Mouse (Mus musculus) T-helper 1 cell (primary cell): ENCODE results near the gene Dip2a.

Source experiments
- in situ Hi-C: fragments of 300-600 bp; cut with MboI, MseI; formaldehyde crosslinking; loops from one replicate; pipeline ENCODE4 v1.15.1; 2025; ENCODE audit warnings: high pct_unique_total_duplicates

Dip2a gene

DNA sequence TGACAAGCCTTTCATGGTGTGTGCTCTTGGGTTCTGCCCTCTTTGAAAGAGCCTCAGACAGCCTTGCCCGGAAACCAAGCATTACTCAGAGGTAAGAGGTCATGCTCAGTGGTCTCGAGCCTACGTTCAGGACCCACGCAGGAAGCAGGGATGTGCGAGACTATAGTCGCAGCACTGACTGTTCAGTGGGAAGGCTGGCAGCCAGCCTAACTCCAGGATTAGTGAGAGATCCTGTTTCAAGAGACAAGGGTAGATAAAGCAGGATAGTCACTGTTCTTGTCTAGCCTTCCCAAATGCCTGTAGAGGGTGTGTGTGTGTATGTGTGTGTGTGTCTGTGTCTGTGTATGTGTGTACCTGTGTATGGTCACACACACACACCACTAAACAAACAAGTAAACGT, 28.9 kb downstream of the Dip2a start:
- in situ Hi-C loops, result no loop called here

DNA sequence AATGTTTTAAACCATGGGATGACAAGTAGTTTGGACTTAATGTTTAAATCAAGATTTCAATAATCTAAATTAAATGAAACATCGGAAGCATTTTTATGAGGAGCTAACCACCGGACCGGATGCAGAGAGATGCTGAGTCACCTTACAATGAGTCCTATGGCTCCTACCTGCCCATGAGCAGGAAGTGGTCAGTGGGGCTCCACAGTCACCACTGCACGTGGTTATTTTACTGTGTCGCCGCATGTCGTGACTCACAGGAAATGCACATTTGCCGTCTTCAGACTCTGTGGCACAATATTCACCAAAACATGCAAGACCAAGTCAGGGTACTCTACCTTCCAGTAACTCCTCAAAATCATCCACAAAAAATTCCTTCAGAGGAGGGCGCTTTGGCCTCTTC, 38.4 kb downstream of the Dip2a start:
- in situ Hi-C loops, result no loop called here

DNA sequence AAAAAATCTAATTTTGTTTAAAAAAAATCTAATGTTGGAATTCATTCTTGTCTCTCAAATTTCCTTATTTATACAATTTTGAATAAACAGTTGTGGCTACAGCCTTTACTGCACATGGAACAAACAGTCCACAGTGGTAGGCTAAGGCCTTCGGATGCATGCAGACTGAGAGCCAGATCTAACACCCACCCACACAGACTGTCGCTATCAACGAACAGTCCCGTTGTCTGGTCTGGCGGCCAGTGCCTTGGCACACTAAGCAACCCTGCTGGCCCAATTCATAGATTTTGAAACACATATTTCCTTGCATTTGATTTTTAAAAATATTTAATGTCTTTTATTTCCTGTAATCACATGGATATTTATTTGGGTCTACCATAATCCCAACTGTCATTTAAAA, 45.0 kb downstream of the Dip2a start:
- in situ Hi-C loops, result no loop called here

DNA sequence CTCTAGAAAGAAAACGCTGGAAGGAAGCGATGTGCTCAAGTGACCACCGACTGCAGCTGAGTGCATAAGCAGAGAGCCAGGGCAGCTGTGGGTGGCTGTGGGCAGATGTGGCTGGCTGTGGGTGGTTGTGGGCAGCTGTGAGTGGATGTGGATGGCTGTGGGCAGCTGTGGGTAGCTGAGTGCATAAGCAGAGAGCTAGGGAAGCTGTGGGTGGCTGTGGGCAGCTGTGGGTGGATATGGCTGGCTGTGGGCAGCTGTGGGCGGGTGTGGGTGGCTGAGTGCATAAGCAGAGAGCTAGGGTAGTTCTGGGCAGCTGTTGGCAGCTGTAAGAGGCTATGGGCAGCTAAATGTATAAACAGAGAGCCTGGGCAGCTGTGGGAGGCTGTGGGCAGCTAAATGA, 51.9 kb downstream of the Dip2a start:
- in situ Hi-C loops, result no loop called here

DNA sequence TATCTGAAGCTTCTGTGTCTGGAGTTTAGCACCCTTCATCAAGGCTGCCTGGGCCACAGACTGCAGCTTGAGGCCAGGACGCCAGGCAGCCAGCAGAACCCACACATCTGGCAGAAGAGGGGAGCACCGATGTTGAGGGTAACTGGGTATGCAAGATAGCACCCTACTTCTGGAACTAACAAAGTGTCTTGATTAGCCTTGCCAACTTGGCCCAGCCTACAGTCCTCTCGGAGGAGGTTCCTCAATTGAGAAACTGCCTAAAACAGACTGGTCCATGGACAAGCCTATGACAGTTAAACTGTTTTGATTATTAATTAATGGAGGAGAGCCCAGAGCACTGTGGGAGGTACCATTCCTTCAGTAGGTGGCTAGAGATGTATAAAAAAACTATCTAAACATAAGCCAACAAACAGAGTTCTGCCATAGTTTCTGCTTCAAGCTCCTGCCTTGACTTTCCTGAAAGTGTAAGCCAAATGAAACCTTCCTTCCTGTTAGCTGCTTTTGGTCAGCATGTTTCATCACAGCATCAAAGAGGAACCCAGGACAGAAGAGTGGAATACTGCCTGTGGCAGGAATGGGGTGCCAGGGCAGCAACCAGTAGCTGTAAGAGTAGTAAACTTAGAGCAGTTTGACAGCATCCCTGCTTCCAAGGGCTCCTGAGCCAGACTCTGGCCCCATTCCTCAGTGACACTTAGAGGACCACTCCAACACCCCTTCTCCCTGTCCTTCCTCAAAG, 55.0 kb downstream of the Dip2a start:
- in situ Hi-C loops, result no loop called here

DNA sequence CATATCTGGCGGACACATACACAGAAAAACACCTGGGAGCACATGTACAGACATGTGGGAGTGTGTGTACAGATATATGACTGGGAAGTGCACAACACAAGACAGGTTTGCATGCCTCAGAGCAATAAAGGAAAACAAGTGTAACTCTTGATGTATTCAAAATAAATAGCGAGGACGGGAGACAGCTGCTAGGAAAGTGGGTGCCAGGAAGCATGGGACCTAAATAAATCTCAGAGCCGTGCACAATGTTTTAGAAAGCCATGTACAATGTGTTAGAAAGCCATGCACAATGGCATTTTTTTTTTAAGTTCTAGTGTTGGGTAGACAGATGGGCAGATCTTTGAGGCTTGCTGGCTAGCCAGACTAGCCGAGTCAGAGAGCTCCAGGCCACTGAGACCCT, 56.0 kb downstream of the Dip2a start:
- in situ Hi-C loops, result no loop called here

DNA sequence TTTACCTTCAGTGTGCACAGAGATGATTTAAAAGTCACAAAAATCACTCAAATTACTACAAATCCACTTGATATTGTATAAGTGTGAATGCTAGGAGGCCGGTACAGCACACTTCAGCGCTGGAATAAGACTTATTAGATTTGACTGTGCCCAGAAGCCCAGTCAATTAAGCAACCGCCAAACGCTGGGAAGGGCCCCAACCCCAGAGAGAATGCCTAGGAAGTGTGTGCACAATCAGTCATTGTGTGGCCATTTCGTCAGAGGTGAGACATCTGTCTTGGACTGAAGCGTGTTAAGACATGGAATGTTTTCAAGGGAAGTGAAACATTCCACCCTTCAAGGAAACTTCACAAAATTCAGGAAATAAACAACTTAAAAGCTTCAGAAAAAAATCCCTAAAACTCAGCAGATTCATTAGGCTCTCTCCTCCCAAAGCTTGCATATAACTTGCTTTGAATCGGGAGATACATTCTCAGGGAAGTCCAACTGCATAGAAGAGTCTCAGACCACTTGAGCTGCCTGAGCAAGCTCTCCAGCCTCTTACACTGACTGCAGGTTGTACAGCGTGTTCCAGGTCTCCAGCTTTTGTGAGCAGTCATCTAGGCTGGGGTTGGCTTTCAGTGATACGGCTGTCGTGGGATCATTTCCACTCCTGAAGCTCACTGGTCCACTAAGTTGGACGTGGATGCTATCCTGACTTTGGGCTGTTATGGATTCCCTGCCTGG, 56.7 kb downstream of the Dip2a start:
- in situ Hi-C loops, result no loop called here

DNA sequence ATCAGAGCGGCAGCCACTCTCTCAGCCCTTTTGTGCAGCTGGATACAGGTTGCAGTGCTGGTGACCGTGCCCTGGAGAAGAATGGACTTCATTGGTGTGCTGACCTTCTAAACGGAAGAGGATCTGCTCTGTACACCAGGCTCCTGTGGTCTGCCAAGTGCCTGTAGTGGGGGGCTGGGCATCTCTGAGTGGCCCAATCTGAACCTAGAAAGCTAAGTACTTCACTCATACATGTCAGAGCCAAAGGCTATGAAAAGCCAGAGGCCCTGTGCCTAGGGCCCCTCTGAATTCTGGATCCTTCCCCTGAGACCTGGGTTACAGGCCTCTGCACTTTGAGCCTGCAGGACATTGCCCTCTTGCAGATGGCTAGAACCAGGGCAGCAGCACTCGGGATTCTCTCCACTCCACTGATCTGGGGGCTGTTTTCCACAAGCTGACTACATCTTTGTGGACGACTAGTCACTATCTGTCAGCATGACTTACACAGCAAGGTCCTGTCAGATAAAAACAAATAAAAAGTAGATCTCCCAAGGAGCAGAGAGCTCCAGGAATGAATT, 66.5 kb downstream of the Dip2a start:
- in situ Hi-C loops, result no loop called here

DNA sequence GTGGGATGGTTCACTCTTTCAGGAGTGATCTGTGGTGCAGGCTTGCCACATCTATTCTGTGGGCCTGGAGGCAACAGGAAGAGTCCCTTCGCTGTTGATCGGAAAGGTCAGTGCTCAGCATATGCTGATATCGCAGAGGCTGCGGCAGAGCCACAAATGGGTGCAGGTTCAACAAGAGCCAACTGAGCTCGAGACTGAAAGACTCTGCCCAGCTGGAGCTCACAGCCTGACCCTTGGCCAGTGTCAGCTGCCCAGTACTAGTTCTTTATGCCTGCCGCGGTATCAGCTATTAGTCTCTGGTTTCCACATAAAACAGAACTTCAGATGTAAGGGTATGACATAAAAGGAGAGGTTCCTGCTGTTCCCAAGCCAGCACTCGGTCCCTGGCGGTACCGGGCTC, 69.8 kb downstream of the Dip2a start:
- in situ Hi-C loops, result no loop called here

DNA sequence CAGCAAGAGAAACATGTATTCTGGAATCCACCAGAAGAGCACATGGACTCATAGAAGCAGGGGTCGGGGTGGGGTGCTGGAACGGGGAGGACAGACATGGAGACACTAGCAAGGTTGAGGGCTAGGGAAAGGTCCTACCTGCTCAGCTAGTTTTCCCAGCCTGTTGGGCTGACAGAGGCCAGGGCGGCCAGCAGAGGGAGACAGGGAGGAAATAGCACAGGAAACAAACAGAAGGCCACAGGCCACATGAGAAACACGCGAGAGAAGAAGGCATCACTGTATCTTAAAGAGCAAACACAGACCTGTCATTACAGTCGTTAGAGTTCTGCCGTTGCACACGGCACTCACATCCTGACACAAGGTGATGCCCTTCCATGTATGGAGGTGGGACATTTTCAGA, 73.9 kb downstream of the Dip2a start:
- in situ Hi-C loops, result no loop called here

DNA sequence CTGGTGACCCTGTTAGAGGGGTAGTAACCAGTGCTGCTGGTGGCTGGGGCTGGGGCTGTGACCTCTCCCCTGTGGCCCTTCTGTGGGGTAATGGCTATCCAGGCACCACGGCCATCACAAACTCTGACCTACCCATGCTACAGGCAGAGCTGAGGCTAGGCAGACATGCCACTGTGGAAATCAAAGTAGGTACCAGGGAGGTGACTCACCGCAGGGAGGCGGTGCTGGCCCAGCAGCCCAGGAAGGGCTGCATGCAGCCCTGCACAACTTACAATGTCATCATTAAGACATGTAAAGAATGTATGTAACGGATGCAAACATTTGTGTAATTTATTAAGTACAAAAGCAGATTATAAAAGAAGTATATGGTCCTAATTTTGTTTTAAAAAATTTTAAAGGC, 82.7 kb downstream of the Dip2a start:
- in situ Hi-C loops, result no loop called here

DNA sequence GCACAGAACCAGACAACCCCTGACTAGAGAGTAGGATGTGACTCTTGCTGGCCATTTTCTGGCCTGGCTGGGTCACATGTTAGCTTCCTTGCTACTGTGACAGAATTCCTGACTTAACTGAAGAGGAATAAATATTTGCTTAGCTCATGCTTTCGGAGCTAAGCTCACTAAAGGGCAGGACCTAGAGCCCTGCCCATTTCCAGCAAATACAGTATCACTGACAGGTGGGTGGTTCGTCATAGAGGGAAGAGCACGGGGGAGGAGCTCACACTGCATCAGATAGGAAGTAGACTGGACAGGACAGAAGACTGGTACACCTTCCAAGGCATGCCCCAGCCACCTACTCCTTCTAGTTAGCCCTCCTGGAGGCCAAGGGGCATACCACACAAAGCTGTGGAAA, 83.6 kb downstream of the Dip2a start:
- in situ Hi-C loops, result no loop called here

DNA sequence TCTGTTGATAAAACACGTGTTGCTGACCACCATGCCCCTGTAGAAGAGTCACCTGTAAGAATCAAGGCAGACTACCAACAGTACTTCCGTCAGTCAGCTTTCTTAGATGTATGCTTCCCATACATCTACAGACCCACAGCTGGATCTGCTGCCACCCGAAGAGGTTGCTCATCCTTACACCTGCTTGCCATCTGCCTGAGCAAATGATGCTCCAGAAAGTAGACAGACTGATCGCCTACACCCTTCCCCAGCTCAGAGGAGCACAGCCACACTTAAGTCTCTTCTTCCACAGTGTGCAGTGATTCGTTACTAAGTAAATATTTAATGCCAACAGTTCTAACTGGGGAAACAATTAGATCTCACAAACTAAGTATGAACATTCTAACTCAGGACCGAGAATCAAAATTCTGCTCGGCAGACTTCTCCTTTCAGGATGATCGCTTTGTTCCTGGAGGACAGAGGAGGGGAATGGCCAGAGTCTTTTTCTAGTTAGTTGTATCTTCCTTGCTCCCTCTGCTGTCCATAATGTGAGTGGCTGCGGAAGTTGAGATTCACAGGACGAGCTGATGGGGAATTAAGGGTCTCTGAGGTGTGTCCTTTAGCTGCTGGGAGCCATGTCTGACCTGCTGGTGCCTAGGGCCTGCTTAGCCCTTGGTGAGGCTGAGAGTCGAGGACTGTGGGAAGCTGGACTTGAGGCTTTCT, 84.6 kb downstream of the Dip2a start:
- in situ Hi-C loops, result no loop called here

DNA sequence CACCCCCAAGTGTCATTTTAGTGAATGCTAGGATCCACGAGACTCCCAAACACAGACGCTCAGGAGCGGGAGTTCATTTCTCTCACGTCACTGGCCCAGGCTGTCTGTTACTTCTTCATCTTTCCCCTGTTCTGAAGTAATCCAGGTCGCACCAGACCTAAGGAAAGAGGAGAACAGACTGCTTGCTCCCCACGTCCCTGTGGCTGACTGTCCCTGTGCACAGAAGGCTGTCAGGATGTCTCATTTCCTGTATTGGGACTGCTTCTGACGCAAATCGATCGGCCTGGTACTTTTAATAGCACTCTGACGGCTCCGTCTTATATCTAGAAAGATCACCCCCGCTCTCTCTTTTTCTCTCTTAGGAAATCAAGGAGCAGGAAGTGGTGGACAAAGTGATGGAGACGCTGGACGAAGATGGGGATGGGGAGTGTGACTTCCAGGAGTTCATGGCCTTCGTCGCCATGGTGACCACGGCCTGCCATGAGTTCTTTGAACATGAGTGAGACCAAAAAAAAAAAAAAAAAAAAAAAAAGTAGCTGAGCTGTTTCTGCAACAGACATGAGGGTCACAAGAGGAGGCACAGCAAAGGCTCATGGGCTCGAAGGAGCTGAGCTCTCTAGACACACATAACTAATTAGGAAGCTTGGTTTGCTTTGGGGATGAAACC, 85.4 kb downstream of the Dip2a start:
- in situ Hi-C loops, result no loop called here

DNA sequence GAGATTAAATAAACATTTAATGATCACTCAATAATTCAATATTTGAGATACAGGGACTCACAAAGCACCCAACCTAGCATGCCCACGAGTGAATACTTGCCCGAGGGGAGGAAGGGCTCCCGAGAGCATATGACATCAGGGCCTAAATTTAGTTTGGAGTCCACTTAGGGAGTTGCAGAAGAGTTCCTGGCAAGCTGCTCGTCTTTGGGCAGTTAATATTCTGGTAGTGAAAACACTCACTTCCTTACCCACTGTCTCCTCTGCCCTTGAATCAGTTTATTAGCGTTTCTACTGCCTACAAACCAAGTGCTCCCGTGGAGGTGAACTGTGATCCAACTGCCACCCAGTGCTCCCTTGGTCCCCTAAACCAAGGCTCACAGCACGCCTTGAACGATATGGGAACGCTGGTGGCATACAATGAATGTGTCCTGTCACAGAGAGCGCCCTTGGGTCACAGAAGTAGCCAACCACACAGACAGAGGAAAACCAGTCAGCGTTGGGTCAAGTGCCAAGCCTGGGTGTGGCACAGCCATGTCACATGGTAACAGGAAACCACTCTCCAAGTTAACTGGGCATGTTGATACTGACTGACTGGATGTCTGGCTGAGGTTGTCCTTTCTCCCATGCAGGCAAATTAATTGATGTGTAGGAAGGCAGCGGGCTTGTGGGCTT, 87.2 kb downstream of the Dip2a start:
- in situ Hi-C loops, result no loop called here

DNA sequence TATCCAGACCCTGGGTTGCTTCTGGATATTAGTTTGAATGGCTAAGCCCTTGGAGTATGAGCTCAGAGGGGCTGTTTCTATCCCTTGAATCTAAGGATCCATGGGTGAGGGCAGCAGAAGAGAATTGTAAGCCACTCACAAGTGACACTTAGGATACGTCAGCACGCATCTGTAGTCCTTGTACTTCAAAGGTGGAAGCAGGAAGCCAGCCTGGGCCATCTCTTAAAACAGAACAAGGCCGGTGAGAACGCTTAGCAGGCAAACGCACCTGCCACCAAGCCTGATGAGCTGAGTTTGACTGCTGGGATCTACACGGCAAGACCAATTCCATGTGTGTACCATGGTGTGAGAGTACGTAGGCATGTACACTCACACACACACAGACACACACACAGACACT, 87.9 kb downstream of the Dip2a start:
- in situ Hi-C loops, result no loop called here

DNA sequence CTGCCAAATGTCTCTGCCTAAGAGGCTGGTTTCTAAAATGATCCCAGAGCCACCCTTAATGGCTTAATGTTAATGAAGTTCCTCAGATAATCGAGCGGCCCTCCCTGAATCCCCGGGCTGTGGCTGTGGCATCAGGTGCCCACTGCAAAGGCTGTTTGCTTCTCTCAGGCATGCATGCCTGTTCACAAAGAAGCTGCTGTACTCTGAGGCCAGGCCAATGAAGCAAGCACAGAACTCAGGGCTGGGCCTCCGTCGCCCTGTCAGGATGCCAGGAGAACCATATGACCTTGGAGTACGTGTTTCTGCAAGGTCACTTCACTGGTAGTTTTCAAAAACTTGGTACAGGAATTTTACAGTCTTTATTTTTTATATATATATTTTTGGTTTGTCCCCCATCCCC, 89.5 kb downstream of the Dip2a start:
- in situ Hi-C loops, result no loop called here

DNA sequence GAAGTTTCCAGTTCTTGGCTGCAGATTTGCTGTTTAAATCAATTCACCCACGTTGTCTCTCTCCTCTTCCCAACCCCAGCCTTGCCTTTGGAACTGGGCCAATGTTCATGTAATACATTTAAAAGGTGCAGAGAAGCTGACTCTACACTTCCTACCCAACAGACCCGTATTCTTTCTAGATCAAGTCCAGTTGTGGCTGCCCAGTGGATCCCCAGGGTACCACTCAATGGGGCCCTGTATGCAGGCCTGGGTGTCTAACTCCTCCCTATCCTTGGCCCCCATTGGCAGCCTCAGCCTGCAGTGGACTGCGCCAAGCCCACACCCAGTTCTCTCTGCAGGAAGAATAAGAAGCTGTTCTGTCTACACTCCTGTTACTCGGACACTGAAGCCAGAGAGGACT, 91.6 kb downstream of the Dip2a start, which contains the start of gene S100b:
S100b (plus strand) TSS at position 318 of the 400 bp plus-strand sequence.
- in situ Hi-C loops, result no loop called here

DNA sequence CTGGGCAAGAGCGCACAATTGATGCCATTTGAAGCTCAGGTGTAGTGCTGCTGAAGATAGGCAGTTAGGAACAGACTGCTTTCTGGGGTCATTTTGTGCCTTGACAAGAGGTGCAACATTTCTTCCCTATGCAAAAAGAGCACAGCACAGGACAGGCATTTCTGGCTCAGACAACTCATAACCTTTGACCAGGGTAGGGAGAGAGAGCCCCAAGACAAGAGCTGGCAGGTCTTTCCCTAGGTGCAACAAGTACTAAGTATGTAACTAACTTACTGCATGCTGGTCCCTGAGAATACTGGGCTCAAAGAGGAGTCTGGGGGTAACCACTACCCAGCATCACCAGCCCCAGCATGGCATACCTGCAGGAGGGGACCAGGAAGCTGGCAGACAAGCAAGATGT, 92.0 kb downstream of the Dip2a start:
- in situ Hi-C loops, result no loop called here

DNA sequence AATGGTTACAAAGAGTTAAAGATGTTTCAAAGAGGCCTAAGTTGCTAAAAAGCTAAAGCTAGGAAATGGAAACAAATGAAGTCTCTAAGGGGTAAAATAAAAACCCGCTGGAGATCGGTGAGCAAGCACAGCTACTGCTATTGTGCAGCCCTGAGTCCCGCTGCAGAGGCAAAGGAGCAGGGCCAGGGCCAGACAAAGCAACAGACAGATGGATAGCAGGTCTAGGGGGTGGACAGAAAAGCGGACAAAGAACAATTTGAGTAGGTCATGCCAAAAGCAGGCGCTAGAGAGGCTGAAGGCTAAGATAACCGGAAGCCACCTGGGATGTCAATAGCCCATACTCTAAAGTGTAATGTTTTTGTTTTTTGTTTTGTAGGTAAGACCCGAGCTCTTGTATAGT, 94.2 kb downstream of the Dip2a start:
- in situ Hi-C loops, result no loop called here

DNA sequence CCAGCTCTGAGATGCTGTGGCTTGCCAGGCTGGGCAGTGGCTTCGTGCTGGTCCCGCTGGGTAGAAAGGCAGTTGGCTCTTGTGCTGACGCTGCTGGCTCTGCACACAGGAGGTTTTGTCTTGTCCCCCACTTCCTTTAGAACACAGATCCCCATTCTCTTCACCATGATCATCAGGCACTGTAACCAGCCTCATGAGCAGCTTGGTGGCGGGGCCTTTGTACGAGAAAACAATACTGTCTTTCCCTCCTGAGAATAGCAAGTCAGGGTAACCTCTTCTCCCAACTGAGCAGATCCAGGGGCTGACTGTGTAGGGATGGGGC, 96.5 kb downstream of the Dip2a start:
- in situ Hi-C loops, result no loop called here
